Mouse (Mus musculus): ENCODE measurements around the gene Rbbp6.

DNA sequence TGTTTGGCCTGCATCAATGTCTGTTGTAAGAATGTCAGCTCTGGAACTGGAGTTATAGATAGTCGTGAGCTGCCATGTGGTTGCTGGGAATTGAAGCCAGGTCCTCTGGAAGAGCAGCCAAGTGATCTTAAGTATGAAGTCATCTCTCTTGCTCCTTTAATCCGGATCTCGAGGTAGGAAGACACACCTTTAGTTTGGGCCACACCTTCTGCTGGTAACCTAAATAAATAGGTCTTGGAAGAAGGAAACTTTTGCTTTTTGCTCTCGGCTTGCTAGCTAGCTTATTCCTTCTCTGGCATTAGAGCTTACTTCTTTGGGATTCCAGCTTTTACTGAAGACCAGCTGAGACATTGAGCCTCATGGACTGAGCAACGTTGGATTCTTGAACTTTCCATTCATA lies at the start of gene Rbbp6:
- TF ChIP-seq CTCF (IDR thresholded peaks at IDR 0.05; ENCODE audit: control insufficient read depth, insufficient read depth, low read length) (no peak), POLR2A (IDR thresholded peaks at IDR 0.05; ENCODE audit: borderline replicate concordance, control insufficient read depth, low read depth, low read length) (no peak)
